ENCODE assay signal across 28 mouse cellular contexts in genomic region chr3:83205073-83205668, GRCm38 (mm10).
DNase-seq lines count a peak whose midpoint lies in the region; ATAC-seq and TF ChIP-seq lines count a peak whose summit lies in the region.
"Had no signal": no experiment of that assay in that cellular context is flagged by ENCODE, and none has a peak within 500 bp of the region (broad histone marks: within the 10 kb centered on the region; RNA-seq: fewer than 3 reads in every experiment).

No protein-coding gene starts in this region.

- TF ChIP-seq CTCF in heart, adult 2 months (IDR thresholded peaks at IDR 0.05), result no peak
- no peak for TF ChIP-seq CTCF in midbrain, postnatal 0 days (IDR thresholded peaks at IDR 0.05)

- WGBS in heart, adult 2 months, result 23% methylated on average over 8 of the region's 8 CpGs
- 11% methylated on average over 8 of the region's 8 CpGs for WGBS in heart, embryonic 16.5 days
- 59% methylated on average over 8 of the region's 8 CpGs for WGBS in midbrain, embryonic 13.5 days
- 66% methylated on average over 8 of the region's 8 CpGs for WGBS in midbrain, embryonic 10.5 days
- 49% methylated on average over 8 of the region's 8 CpGs for WGBS in midbrain, postnatal 0 days

- H3K4me2 ChIP-seq in heart, embryonic 16.5 days (ENCODE audit: low read depth, low read length), result 0 out of 2 replicates have a peak overlapping the region, but pooled peaks have one; percentile 11
- no peak overlapping the region for H3K4me2 ChIP-seq in midbrain, embryonic 13.5 days (replicated peaks)
- no peak overlapping the region for H3K4me2 ChIP-seq in midbrain, postnatal 0 days (ENCODE audit: low read depth, low read length, poor library complexity, severe bottlenecking)
- H3K4me2 ChIP-seq: forebrain, embryonic 13.5 days; heart, embryonic 15.5 days; limb, embryonic 13.5 days; liver, embryonic 11.5 days; lung, embryonic 15.5 days; midbrain, embryonic 12.5 days; neural tube, embryonic 12.5 days had no signal

- H3K36me3 ChIP-seq in heart, adult 2 months (ENCODE audit: control insufficient read depth, insufficient read depth, low read length), result no peaks in the 10 kb centered on the region
- H3K36me3 ChIP-seq in heart, embryonic 16.5 days (ENCODE audit: control insufficient read depth, insufficient read depth), result no peaks in the 10 kb centered on the region
- no peaks in the 10 kb centered on the region for H3K36me3 ChIP-seq in midbrain, embryonic 13.5 days
- no peaks in the 10 kb centered on the region for H3K36me3 ChIP-seq in midbrain, embryonic 10.5 days
- H3K36me3 ChIP-seq in midbrain, postnatal 0 days (ENCODE audit: insufficient read depth, low read length), result no peaks in the 10 kb centered on the region
- H3K36me3 ChIP-seq: heart, embryonic 15.5 days; limb, embryonic 13.5 days; lung, embryonic 15.5 days; midbrain, embryonic 12.5 days; neural tube, embryonic 12.5 days had no signal

- DNase-seq in heart, adult 11 months, result peak; percentile 70
- no peak for DNase-seq in heart, adult 2 months
- DNase-seq in heart, postnatal 14 days, result no peak
- DNase-seq in midbrain, embryonic 10.5 days (ENCODE audit: low spot score), result no peak
- DNase-seq in midbrain, postnatal 0 days (ENCODE audit: low spot score), result peak; percentile 32
- no peak for DNase-seq in spleen, postnatal 36 days (ENCODE audit: low spot score in 2 of 2)
- DNase-seq: adrenal gland, adult 2 months; adrenal gland, postnatal 36 days; cerebellum, adult 2 months; cerebellum, postnatal 14 days; gastrocnemius, postnatal 10 days; kidney, adult 2 months; kidney, postnatal 36 days; right cerebral cortex, postnatal 4 days; thymus, postnatal 4 days had no signal

- H3K79me2 ChIP-seq in heart, adult 2 months (replicated peaks; ENCODE audit: control insufficient read depth, insufficient read depth, low read length), result no peaks in the 10 kb centered on the region

- H3K9me3 ChIP-seq in heart, embryonic 16.5 days (replicated peaks; ENCODE audit: control insufficient read depth, low read length), result peaks cover 5% of the 10 kb centered on the region; the same call in 1 of the 2 replicates
- 0 out of 2 replicates have a peak, but pooled peaks cover 5% of the 10 kb centered on the region for H3K9me3 ChIP-seq in midbrain, embryonic 13.5 days
- H3K9me3 ChIP-seq in midbrain, embryonic 10.5 days (replicated peaks), result no peaks in the 10 kb centered on the region
- H3K9me3 ChIP-seq in midbrain, postnatal 0 days (ENCODE audit: low read length), result no peaks in the 10 kb centered on the region
- H3K9me3 ChIP-seq: forebrain, embryonic 13.5 days; heart, embryonic 15.5 days; limb, embryonic 13.5 days; lung, embryonic 15.5 days; neural tube, embryonic 12.5 days had no signal

- no peaks in the 10 kb centered on the region; the same call in 1 of the 2 replicates for H3K4me1 ChIP-seq in heart, adult 2 months (ENCODE audit: control insufficient read depth, insufficient read depth, low read length)
- H3K4me1 ChIP-seq in heart, embryonic 16.5 days (ENCODE audit: control insufficient read depth, insufficient read depth, low read length), result peaks cover 7% of the 10 kb centered on the region
- 0 out of 2 replicates have a peak, but pooled peaks cover 4% of the 10 kb centered on the region for H3K4me1 ChIP-seq in midbrain, embryonic 13.5 days (replicated peaks)
- peaks cover 7% of the 10 kb centered on the region for H3K4me1 ChIP-seq in midbrain, embryonic 10.5 days
- no peaks in the 10 kb centered on the region for H3K4me1 ChIP-seq in midbrain, postnatal 0 days (ENCODE audit: insufficient read depth, low read length)
- H3K4me1 ChIP-seq: forebrain, embryonic 13.5 days; lung, embryonic 15.5 days; midbrain, embryonic 12.5 days had no signal

- no peak overlapping the region for H3K27ac ChIP-seq in heart, adult 2 months
- no peak overlapping the region for H3K27ac ChIP-seq in heart, embryonic 16.5 days (ENCODE audit: low read length)
- 0 out of 2 replicates have a peak overlapping the region, but pooled peaks have one; percentile 9 for H3K27ac ChIP-seq in midbrain, embryonic 13.5 days
- no peak overlapping the region for H3K27ac ChIP-seq in midbrain, embryonic 10.5 days (replicated peaks)
- H3K27ac ChIP-seq in midbrain, postnatal 0 days (ENCODE audit: low read depth, low read length), result no peak overlapping the region
- H3K27ac ChIP-seq: forebrain, embryonic 13.5 days; heart, embryonic 15.5 days; layer of hippocampus, adult 2 months; limb, embryonic 13.5 days; lung, embryonic 15.5 days; midbrain, embryonic 12.5 days; neural tube, embryonic 12.5 days had no signal

- TF ChIP-seq EP300 in heart, adult 2 months (IDR thresholded peaks at IDR 0.05; ENCODE audit: insufficient read depth, low read depth, low read length), result no peak

- no peak overlapping the region for H3K9ac ChIP-seq in heart, adult 2 months (ENCODE audit: low read depth, low read length)
- H3K9ac ChIP-seq in heart, embryonic 16.5 days (ENCODE audit: low read length), result no peak overlapping the region
- H3K9ac ChIP-seq in midbrain, embryonic 13.5 days (replicated peaks), result no peak overlapping the region
- no peak overlapping the region for H3K9ac ChIP-seq in midbrain, postnatal 0 days (replicated peaks; ENCODE audit: low read length, poor library complexity, severe bottlenecking)
- H3K9ac ChIP-seq: forebrain, embryonic 13.5 days; heart, embryonic 15.5 days; limb, embryonic 13.5 days; lung, embryonic 15.5 days; midbrain, embryonic 12.5 days; neural tube, embryonic 12.5 days had no signal

- ATAC-seq in heart, embryonic 16.5 days (replicated peaks; ENCODE audit: extremely low read depth, insufficient read depth, low FRiP score), result peak; percentile 67
- peak; percentile 50; the same call in 1 of the 2 replicates for ATAC-seq in midbrain, embryonic 13.5 days
- no peak for ATAC-seq in midbrain, postnatal 0 days (ENCODE audit: low FRiP score)
- ATAC-seq: activated CD4-positive, CD25-positive, alpha-beta regulatory T cell, adult 4 months; forebrain, embryonic 13.5 days had no signal

- no peaks in the 10 kb centered on the region for H3K27me3 ChIP-seq in heart, adult 2 months (ENCODE audit: control insufficient read depth, insufficient read depth, low read length)
- H3K27me3 ChIP-seq in heart, embryonic 16.5 days (ENCODE audit: control insufficient read depth, insufficient read depth, low read length), result no peaks in the 10 kb centered on the region
- no peaks in the 10 kb centered on the region for H3K27me3 ChIP-seq in midbrain, embryonic 13.5 days
- H3K27me3 ChIP-seq in midbrain, embryonic 10.5 days (ENCODE audit: low read depth, poor library complexity, severe bottlenecking), result no peaks in the 10 kb centered on the region
- H3K27me3 ChIP-seq in midbrain, postnatal 0 days (ENCODE audit: insufficient read depth, low read length), result no peaks in the 10 kb centered on the region
- H3K27me3 ChIP-seq: CH12.LX; forebrain, embryonic 13.5 days; heart, embryonic 15.5 days; limb, embryonic 13.5 days; lung, embryonic 15.5 days; midbrain, embryonic 12.5 days; neural tube, embryonic 12.5 days had no signal

- intact Hi-C loops in heart, adult 2 months (cut with DNase I), result no loop called here
- intact Hi-C loops in heart, postnatal 14 days (cut with DNase I), result no loop called here

- H3K4me3 ChIP-seq in heart, adult 2 months, result no peak overlapping the region
- no peak overlapping the region for H3K4me3 ChIP-seq in heart, embryonic 16.5 days (ENCODE audit: low read length)
- no peak overlapping the region for H3K4me3 ChIP-seq in midbrain, embryonic 13.5 days (replicated peaks)
- H3K4me3 ChIP-seq in midbrain, embryonic 10.5 days, result no peak overlapping the region
- H3K4me3 ChIP-seq in midbrain, postnatal 0 days (ENCODE audit: low read depth, low read length), result no peak overlapping the region
- H3K4me3 ChIP-seq: forebrain, embryonic 13.5 days; heart, embryonic 15.5 days; layer of hippocampus, adult 2 months; limb, embryonic 13.5 days; lung, embryonic 15.5 days; midbrain, embryonic 12.5 days; myocyte; neural tube, embryonic 12.5 days had no signal

- TF ChIP-seq POLR2A in heart, adult 2 months (IDR thresholded peaks at IDR 0.05; ENCODE audit: insufficient read depth, low read depth, low read length), result no peak

Comparison
In these comparisons a context has a peak if more than half of its experiments do, and no peak if none do; other contexts are left out.
1. DNase-seq: peak in heart, adult 11 months (single experiment) and midbrain, postnatal 0 days (single experiment); none in heart, adult 2 months (0 of 2), heart, postnatal 14 days (0 of 2), midbrain, embryonic 10.5 days (single experiment) and spleen, postnatal 36 days (0 of 2).